Comparison of ENCODE assay signal across 9 mouse cellular contexts in genomic region chr16:76407321-76407920, GRCm38 (mm10). TPM values are rescaled to one million over a fixed set of nuclear protein-coding genes. Genes with fewer than 3 reads are reported as not detected.
A peak's percentile ranks its signal among the peaks of the same experiment; 100 is the strongest.
DNase-seq lines count a peak whose midpoint lies in the region; ATAC-seq and TF ChIP-seq lines count a peak whose summit lies in the region.
"Had no signal": no experiment of that assay in that cellular context is flagged by ENCODE, and none has a peak within 500 bp of the region (broad histone marks: within the 10 kb centered on the region; RNA-seq: fewer than 3 reads in every experiment).

No protein-coding gene starts in this region.

- no peaks in the 10 kb centered on the region for H3K27me3 ChIP-seq in limb, embryonic 14.5 days (ENCODE audit: control insufficient read depth, insufficient read depth, low read length)

- peaks cover 2% of the 10 kb centered on the region; the same call in 1 of the 2 replicates for H3K4me1 ChIP-seq in limb, embryonic 14.5 days (ENCODE audit: control insufficient read depth, insufficient read depth, low read length)

- intact Hi-C loops in gastrocnemius, adult 2 months (cut with DNase I): loop anchor here (2.0 kb wide), 1 partner anchor 35 kb away; the partner anchor contains the start of gene Nrip1
- intact Hi-C loops in gastrocnemius, postnatal 14 days (cut with DNase I; ENCODE audit: low total_unique reads): no loop called here
- intact Hi-C loops in left cerebral cortex, postnatal 36 days (cut with DNase I): no loop called here

- H3K4me3 ChIP-seq in gastrocnemius, adult 2 months: peak overlapping the region; percentile 60
- peak overlapping the region; percentile 19; the same call in 1 of the 2 replicates for H3K4me3 ChIP-seq in layer of hippocampus, adult 2 months
- H3K4me3 ChIP-seq in limb, embryonic 14.5 days (replicated peaks; ENCODE audit: low read length): no peak overlapping the region

- no peak for ATAC-seq in limb, embryonic 14.5 days (ENCODE audit: low FRiP score, low read depth)

- 68% methylated on average over 13 of the region's 13 CpGs for WGBS in limb, embryonic 14.5 days

- TF ChIP-seq POLR2A in limb, embryonic 14.5 days (IDR thresholded peaks at IDR 0.05; ENCODE audit: borderline replicate concordance, extremely low read depth, insufficient read depth, insufficient read length): no peak

- peak; percentile 77 for DNase-seq in gastrocnemius, adult 2 months
- no peak for DNase-seq in gastrocnemius, postnatal 4 days (ENCODE audit: low spot score in 2 of 2)
- no peak for DNase-seq in layer of hippocampus, adult 2 months (ENCODE audit: low spot score in 2 of 2)
- no peak for DNase-seq in layer of hippocampus, adult 11-12 months (ENCODE audit: low spot score)
- DNase-seq in gastrocnemius, postnatal 14 days: peak; percentile 5
- DNase-seq in limb, embryonic 14.5 days (ENCODE audit: low spot score): no peak
- DNase-seq in left cerebral cortex, postnatal 36 days (ENCODE audit: low spot score in 2 of 2): no peak
- DNase-seq in layer of hippocampus, postnatal 36 days: no peak
- DNase-seq: adrenal gland, adult 2 months had no signal

- H3K4me2 ChIP-seq in limb, embryonic 14.5 days (replicated peaks; ENCODE audit: low read depth, low read length, severe bottlenecking): 0 out of 2 replicates have a peak overlapping the region, but pooled peaks have one; percentile 10

- no peak for TF ChIP-seq CTCF in gastrocnemius, adult 2 months (IDR thresholded peaks at IDR 0.05)
- TF ChIP-seq CTCF in layer of hippocampus, adult 2 months (conservative IDR thresholded peaks at IDR 0.05): no peak

- 0 out of 2 replicates have a peak overlapping the region, but pooled peaks have one; percentile 28 for H3K9ac ChIP-seq in limb, embryonic 14.5 days (ENCODE audit: low read depth, low read length, severe bottlenecking)

- H3K36me3 ChIP-seq in limb, embryonic 14.5 days (ENCODE audit: control insufficient read depth, insufficient read depth, low read length): no peaks in the 10 kb centered on the region

- H3K27ac ChIP-seq in gastrocnemius, adult 2 months: peak overlapping the region; percentile 86
- H3K27ac ChIP-seq in layer of hippocampus, adult 2 months: peak overlapping the region; percentile 37
- H3K27ac ChIP-seq in limb, embryonic 14.5 days (replicated peaks; ENCODE audit: low read depth, low read length): no peak overlapping the region

- no peaks in the 10 kb centered on the region for H3K9me3 ChIP-seq in limb, embryonic 14.5 days (ENCODE audit: control insufficient read depth, low read length)

RNA-seq across cellular contexts. Expression of gene Nrip1, which starts 33.8 kb away (rescaled TPM):
- 10 to 100 TPM; 38.7 to 38.9 TPM for total RNA-seq in gastrocnemius, adult 2 months (2021)
- 10 to 100 TPM; 47.0 to 51.5 TPM for total RNA-seq in gastrocnemius, postnatal 4 days (2021)
- total RNA-seq in layer of hippocampus, adult 2 months (2021): 10 to 100 TPM; 56.1 to 60.0 TPM
- 10 to 100 TPM; 36.7 to 37.0 TPM for total RNA-seq in gastrocnemius, postnatal 14 days (2021)
- 6.5 and 6.9 TPM in 2 replicates for polyA plus RNA-seq in limb, embryonic 14.5 days (2012; rRNA removed)
- 34.3 and 37.3 TPM in 2 replicates for polyA plus RNA-seq in limb, embryonic 14.5 days (2014; fragmentation: Nextera tagmentation; extraction: Ambion mirVana)
- 10 to 100 TPM; 55.8 to 57.8 TPM for total RNA-seq in left cerebral cortex, postnatal 36 days (2021)
- 10 to 100 TPM; 55.6 to 60.4 TPM for total RNA-seq in layer of hippocampus, postnatal 36 days (2021)

Comparison
In these comparisons a context has a peak if more than half of its experiments do, and no peak if none do; other contexts are left out.
1. DNase-seq: peak in gastrocnemius, adult 2 months (single experiment) and gastrocnemius, postnatal 14 days (single experiment); none in gastrocnemius, postnatal 4 days (0 of 2), layer of hippocampus, adult 2 months (0 of 2), layer of hippocampus, adult 11-12 months (single experiment), limb, embryonic 14.5 days (single experiment), left cerebral cortex, postnatal 36 days (0 of 2) and layer of hippocampus, postnatal 36 days (0 of 2).